Mouse (Mus musculus): ENCODE measurements around the gene Camk2g. TPM values are rescaled to one million over a fixed set of nuclear protein-coding genes. Genes with fewer than 3 reads are reported as not detected.

The Camk2g gene
- polyA plus RNA-seq, 1 experiment from 2014 or later, result 55.0 TPM

- Histone ChIP-seq H3K9me3 (no peaks in the 10 kb centered on the region), H3K27ac (replicated peaks) (no peak overlapping the region), H3K4me1 (peaks cover 78% of the 10 kb centered on the region), H3K27me3 (replicated peaks) (no peaks in the 10 kb centered on the region), H3K4me3 (no peak overlapping the region), H3K9ac (peak overlapping the region; percentile 97), H3K4me2 (no peak overlapping the region; the same call in 1 of the 2 replicates), H3K36me3 (peaks cover 32% of the 10 kb centered on the region)
- WGBS, result 73% methylated on average over 2 of the region's 2 CpGs
- ATAC-seq (ENCODE audit: extremely low read depth, insufficient number of reproducible peaks, low FRiP score, low TSS enrichment), result no peak
Observed at GRCm38 (mm10) chr14:20698515-20698914, 95.4 kb downstream of the Camk2g start.

DNA sequence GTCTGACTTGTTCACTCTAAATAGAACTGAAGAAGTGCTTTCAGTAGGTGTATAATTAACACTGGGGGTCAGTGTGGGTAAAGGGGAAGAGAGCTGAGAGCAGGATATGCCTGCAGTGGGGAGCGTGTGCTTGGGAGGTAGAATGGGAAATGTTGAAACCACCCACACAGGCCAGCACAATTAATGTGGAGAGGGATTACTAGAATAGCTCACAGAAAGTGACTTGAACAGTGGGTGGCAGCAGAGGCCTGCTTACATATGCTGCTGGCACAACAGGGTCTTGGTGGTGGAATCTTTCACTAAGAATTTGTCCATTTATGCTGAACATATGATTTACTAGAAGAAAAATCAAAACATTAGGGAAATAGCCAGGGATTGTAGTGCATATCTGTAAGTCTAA is 96.9 kb downstream of the Camk2g start:
- no peak for ATAC-seq (ENCODE audit: extremely low read depth, insufficient number of reproducible peaks, low FRiP score, low TSS enrichment)
- H3K36me3 ChIP-seq, result peaks cover 47% of the 10 kb centered on the region
- H3K9ac ChIP-seq, result peak overlapping the region; percentile 97
- peaks cover 76% of the 10 kb centered on the region for H3K4me1 ChIP-seq
- peak overlapping the region; percentile 89 for H3K4me3 ChIP-seq
- H3K4me2 ChIP-seq, result peak overlapping the region; percentile 87
- WGBS, result 9% methylated on average over 1 of the region's 1 CpGs
- H3K27me3 ChIP-seq (replicated peaks), result no peaks in the 10 kb centered on the region
- H3K9me3 ChIP-seq, result no peaks in the 10 kb centered on the region
- H3K27ac ChIP-seq (replicated peaks), result peak overlapping the region; percentile 50; the same call in 1 of the 2 replicates

- peak overlapping the region; percentile 98 for H3K27ac ChIP-seq (replicated peaks)
- H3K27me3 ChIP-seq (replicated peaks), result no peaks in the 10 kb centered on the region
- peaks cover 66% of the 10 kb centered on the region for H3K4me1 ChIP-seq
- 11% methylated on average over 27 of the region's 27 CpGs for WGBS
- H3K9me3 ChIP-seq, result no peaks in the 10 kb centered on the region
- H3K4me3 ChIP-seq, result peak overlapping the region; percentile 89
- H3K4me2 ChIP-seq, result peak overlapping the region; percentile 87
- H3K9ac ChIP-seq, result peak overlapping the region; percentile 97
- ATAC-seq (ENCODE audit: extremely low read depth, insufficient number of reproducible peaks, low FRiP score, low TSS enrichment), result no peak
- H3K36me3 ChIP-seq, result peaks cover 57% of the 10 kb centered on the region
Observed at GRCm38 (mm10) chr14:20695761-20696520, 97.9 kb downstream of the Camk2g start.

DNA sequence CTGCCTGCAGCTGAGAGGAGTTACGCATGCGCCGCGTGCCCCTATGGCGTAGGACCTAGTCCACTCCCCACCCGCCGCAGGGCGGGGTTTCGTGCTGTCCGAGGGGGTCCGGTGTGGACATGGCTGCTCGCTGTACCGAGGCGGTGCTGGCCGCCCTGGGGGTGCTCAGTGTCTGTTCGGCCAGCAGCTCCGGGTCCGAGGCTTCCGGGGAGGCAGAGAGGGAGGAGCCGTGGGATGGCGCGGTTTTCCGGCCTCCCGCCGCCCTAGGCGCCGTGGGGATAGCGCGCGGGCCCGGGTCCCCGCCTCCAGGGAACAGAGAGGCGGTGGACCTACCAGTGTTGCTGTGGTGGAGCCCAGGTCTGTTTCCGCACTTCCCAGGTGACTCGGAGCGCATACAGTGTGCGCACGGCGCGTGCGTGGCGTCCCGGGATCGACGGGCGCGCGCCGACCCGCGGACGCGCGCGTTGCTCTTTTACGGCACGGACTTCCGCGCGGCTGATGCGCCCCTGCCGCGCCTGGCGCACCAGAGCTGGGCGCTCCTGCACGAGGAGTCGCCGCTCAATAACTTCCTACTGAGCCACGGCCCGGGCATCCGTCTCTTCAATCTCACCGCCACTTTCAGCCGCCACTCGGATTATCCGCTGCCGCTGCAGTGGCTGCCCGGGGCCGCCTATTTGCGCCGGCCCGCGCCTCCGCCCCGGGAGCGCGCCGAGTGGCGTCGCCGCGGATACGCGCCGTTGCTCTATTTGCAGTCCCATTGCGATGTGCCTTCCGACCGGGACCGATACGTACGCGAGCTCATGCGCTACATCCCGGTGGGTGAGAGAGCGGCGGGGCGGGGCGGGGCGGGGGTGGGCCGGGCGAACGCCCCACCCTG is 98.8 kb downstream of the Camk2g start, which contains the start of gene Fut11:
Gene Fut11, plus strand, starts transcription at position 85 of the 877 bp plus-strand sequence.
- Histone ChIP-seq H3K27me3 (replicated peaks) (no peaks in the 10 kb centered on the region), H3K9me3 (no peaks in the 10 kb centered on the region), H3K9ac (peak within 1 kb of the TSS; percentile 97), H3K36me3 (peaks cover 60% of the 10 kb centered on the region), H3K27ac (replicated peaks) (peak within 1 kb of the TSS; percentile 98), H3K4me1 (peaks cover 58% of the 10 kb centered on the region), H3K4me3 (peak within 1 kb of the TSS; percentile 89), H3K4me2 (peak within 1 kb of the TSS; percentile 87)
- WGBS, result under 1% methylated on average over 107 of the region's 111 CpGs
- peak; percentile 80 for ATAC-seq (ENCODE audit: extremely low read depth, insufficient number of reproducible peaks, low FRiP score, low TSS enrichment)

- Histone ChIP-seq H3K9ac (peak overlapping the region; percentile 97), H3K4me2 (peak overlapping the region; percentile 87), H3K27ac (replicated peaks) (peak overlapping the region; percentile 98), H3K4me1 (peaks cover 51% of the 10 kb centered on the region), H3K4me3 (peak overlapping the region; percentile 89), H3K36me3 (peaks cover 68% of the 10 kb centered on the region), H3K27me3 (replicated peaks) (no peaks in the 10 kb centered on the region), H3K9me3 (no peaks in the 10 kb centered on the region)
- ATAC-seq (ENCODE audit: extremely low read depth, insufficient number of reproducible peaks, low FRiP score, low TSS enrichment), result peak; percentile 3; the same call in 1 of the 2 replicates
- WGBS, result 43% methylated on average over 13 of the region's 13 CpGs
Observed at GRCm38 (mm10) chr14:20694185-20694883, 99.6 kb downstream of the Camk2g start.

DNA sequence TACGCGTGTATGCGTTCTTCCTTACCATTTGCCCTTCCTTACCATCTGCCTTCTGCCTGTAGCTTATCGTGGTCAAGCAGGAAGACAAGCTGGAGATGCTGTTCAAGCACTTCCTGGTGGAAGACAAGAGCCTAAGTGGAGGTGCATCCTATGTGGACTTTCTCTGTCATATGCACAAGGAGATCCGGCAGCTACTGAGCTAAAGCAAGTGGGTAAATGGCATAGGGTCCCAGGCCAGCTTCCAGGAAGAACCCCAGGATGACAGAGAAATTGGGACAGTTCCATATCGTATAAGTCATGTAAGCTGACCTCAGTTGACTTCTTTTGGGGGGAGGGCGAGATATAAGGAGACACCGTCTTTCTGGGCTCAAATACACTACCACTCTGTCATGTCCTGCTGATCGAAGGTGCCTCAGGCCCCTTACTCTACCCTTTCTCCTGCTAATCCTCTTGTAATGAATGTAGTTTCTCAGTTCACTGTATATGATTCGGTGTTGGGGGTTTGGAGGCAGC is 100.2 kb downstream of the Camk2g start:
- Histone ChIP-seq H3K27me3 (replicated peaks) (no peaks in the 10 kb centered on the region), H3K36me3 (peaks cover 69% of the 10 kb centered on the region), H3K27ac (replicated peaks) (peak overlapping the region; percentile 98; the same call in 1 of the 2 replicates), H3K4me1 (peaks cover 44% of the 10 kb centered on the region), H3K9ac (no peak overlapping the region), H3K9me3 (no peaks in the 10 kb centered on the region), H3K4me2 (peak overlapping the region; percentile 87; the same call in 1 of the 2 replicates), H3K4me3 (peak overlapping the region; percentile 89; the same call in 1 of the 2 replicates)
- no peak for ATAC-seq (ENCODE audit: extremely low read depth, insufficient number of reproducible peaks, low FRiP score, low TSS enrichment)
- WGBS, result 77% methylated on average over 10 of the region's 10 CpGs

GRCm38 (mm10) chr14:20691772-20692171 is 102.1 kb downstream of the Camk2g start:
- no peaks in the 10 kb centered on the region for H3K27me3 ChIP-seq (replicated peaks)
- H3K4me2 ChIP-seq, result no peak overlapping the region
- H3K27ac ChIP-seq (replicated peaks), result no peak overlapping the region
- no peaks in the 10 kb centered on the region for H3K9me3 ChIP-seq
- WGBS, result 78% methylated on average over 6 of the region's 6 CpGs
- ATAC-seq (ENCODE audit: extremely low read depth, insufficient number of reproducible peaks, low FRiP score, low TSS enrichment), result no peak
- H3K4me1 ChIP-seq, result peaks cover 25% of the 10 kb centered on the region
- H3K36me3 ChIP-seq, result peaks cover 77% of the 10 kb centered on the region
- no peak overlapping the region for H3K9ac ChIP-seq
- no peak overlapping the region for H3K4me3 ChIP-seq

DNA sequence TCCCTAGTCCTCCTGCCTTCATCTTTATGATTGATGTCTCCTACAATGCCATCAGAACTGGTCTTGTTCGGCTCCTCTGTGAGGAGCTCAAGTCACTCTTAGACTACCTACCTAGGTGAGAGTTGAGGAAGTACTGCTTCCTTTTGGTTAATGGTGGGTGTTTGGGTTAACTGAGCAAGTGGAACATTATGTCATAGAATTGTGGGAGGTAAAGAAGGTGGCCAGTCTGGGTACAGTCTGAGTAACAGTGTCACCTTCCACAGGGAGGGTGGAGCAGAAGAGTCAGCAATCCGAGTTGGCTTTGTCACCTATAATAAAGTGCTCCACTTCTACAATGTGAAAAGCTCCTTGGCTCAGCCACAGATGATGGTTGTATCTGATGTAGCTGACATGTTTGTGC is 104.9 kb downstream of the Camk2g start:
- H3K9me3 ChIP-seq, result no peaks in the 10 kb centered on the region
- no peak overlapping the region for H3K4me2 ChIP-seq
- H3K27ac ChIP-seq (replicated peaks), result no peak overlapping the region
- no peak overlapping the region for H3K9ac ChIP-seq
- peaks cover 100% of the 10 kb centered on the region for H3K36me3 ChIP-seq
- WGBS, result 93% methylated on average over 2 of the region's 2 CpGs
- no peak overlapping the region for H3K4me3 ChIP-seq
- H3K4me1 ChIP-seq, result peaks cover 8% of the 10 kb centered on the region
- no peaks in the 10 kb centered on the region for H3K27me3 ChIP-seq (replicated peaks)
- ATAC-seq (ENCODE audit: extremely low read depth, insufficient number of reproducible peaks, low FRiP score, low TSS enrichment), result no peak

GRCm38 (mm10) chr14:20686576-20686975 is 107.3 kb downstream of the Camk2g start:
- WGBS, result 93% methylated on average over 3 of the region's 3 CpGs
- Histone ChIP-seq H3K4me3 (no peak overlapping the region), H3K9ac (no peak overlapping the region), H3K4me2 (no peak overlapping the region), H3K4me1 (peaks cover 12% of the 10 kb centered on the region), H3K9me3 (no peaks in the 10 kb centered on the region), H3K27ac (replicated peaks) (no peak overlapping the region), H3K36me3 (peaks cover 100% of the 10 kb centered on the region), H3K27me3 (replicated peaks) (no peaks in the 10 kb centered on the region)
- no peak for ATAC-seq (ENCODE audit: extremely low read depth, insufficient number of reproducible peaks, low FRiP score, low TSS enrichment)

Data from heart, embryonic 13.5 days (tissue).